Mouse (Mus musculus) heart, postnatal 0 days (tissue): ENCODE measurements at regions not wholly inside any gene's neighbourhood (a gene's known extent, or its start where the extent isn't known, plus 50 kb on each side); places are given as distances from the start of the nearest gene placed in this dataset.

Source experiments
- ATAC-seq: fragments of 200-750 bp; cut with Nextera tagmentation; 2 replicates; pipeline ENCODE4 v1.8.0; 2017; ENCODE audit warnings: low read depth, moderate number of reproducible peaks, moderate library complexity; ENCODE audit not compliant: insufficient read depth
- DNase-seq: peaks from one replicate; pipeline ENCODE4 v3.0.0-alpha.2; 2016; ENCODE audit warnings: low spot score
- H3K27ac ChIP-seq: fragments of 300-500 bp; sonication (generic); 2 replicates; pipeline ENCODE4 v1.5.1; 2014; ENCODE audit warnings: low read depth, mild to moderate bottlenecking
- H3K27me3 ChIP-seq: fragments of 300-500 bp; sonication (generic); 2 replicates; pipeline ENCODE4 v1.6.1; 2014; ENCODE audit warnings: low read length, mixed read lengths; ENCODE audit not compliant: control insufficient read depth, insufficient read depth
- H3K36me3 ChIP-seq: fragments of 300-500 bp; sonication (generic); replicated peaks from 2 replicates; pipeline ENCODE4 v1.6.1; 2014; ENCODE audit warnings: low read length, mixed read lengths; ENCODE audit not compliant: control insufficient read depth, insufficient read depth
- H3K4me1 ChIP-seq: fragments of 300-500 bp; sonication (generic); 2 replicates; pipeline ENCODE4 v1.6.1; 2014; ENCODE audit warnings: antibody characterized with exemption; ENCODE audit not compliant: control insufficient read depth, insufficient read depth
- H3K4me2 ChIP-seq: fragments of 300-500 bp; sonication (generic); 2 replicates; pipeline ENCODE4 v1.6.1; 2014; ENCODE audit warnings: low read depth, mild to moderate bottlenecking, low read length, moderate library complexity
- H3K4me3 ChIP-seq: fragments of 300-500 bp; sonication (generic); 2 replicates; pipeline ENCODE4 v1.5.1; 2014; ENCODE audit warnings: low read depth, low read length
- H3K9ac ChIP-seq: fragments of 300-500 bp; sonication (generic); replicated peaks from 2 replicates; pipeline ENCODE4 v1.6.1; 2014; ENCODE audit warnings: low read depth, low read length, mixed read lengths
- H3K9me3 ChIP-seq: fragments of 300-500 bp; sonication (generic); replicated peaks from 2 replicates; pipeline ENCODE4 v1.6.1; 2016; ENCODE audit warnings: low read length; ENCODE audit not compliant: control insufficient read depth
- CTCF ChIP-seq: IDR thresholded peaks from 2 replicates; pipeline ENCODE4 v1.5.1; 2016; ENCODE audit warnings: antibody characterized with exemption, control low read depth, low read depth
- EP300 ChIP-seq: IDR thresholded peaks from 2 replicates; pipeline ENCODE4 v1.6.1; 2016; ENCODE audit warnings: antibody characterized with exemption, low read depth
- WGBS: fragments of 180-500 bp; shearing (Covaris S2); extraction: QIAGEN DNeasy Blood & Tissue Kit; methylation state at CpG from one replicate; pipeline ENCODE4 v1.1.7; 2014; 5-methylcytosine and 5-hydroxymethylcytosine counted together

DNA sequence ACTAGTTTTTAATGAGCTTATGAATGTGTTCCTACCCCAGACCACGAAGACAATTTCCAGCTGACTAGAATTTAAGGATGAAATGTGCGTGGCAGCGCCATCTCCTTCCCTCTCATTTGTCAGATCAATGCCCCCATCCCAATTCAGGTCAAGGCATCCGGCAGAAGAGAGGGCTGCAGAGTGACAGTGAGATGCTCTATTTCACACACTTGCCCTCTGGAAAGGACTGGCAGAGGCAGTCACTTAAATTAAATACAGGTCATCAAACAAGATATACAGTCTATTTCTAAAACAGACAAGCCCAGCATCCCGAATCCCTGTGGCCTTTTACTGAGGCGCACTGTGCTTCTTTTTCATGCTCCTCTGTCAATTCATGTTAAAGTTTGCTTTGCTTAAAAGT, 211.9 kb downstream of the Ptprc start:
- TF ChIP-seq CTCF (no peak), EP300 (no peak)
- Histone ChIP-seq H3K27me3 (no peaks in the 10 kb centered on the region), H3K9me3 (no peaks in the 10 kb centered on the region), H3K4me2 (no peak overlapping the region), H3K4me3 (no peak overlapping the region), H3K27ac (no peak overlapping the region), H3K9ac (no peak overlapping the region), H3K36me3 (peaks cover 21% of the 10 kb centered on the region), H3K4me1 (no peaks in the 10 kb centered on the region)
- 90% methylated on average over 6 of the region's 6 CpGs for WGBS
- DNase-seq (no peak), ATAC-seq (no peak)

- Histone ChIP-seq H3K27me3 (no peaks in the 10 kb centered on the region), H3K27ac (no peak overlapping the region), H3K9me3 (no peaks in the 10 kb centered on the region), H3K36me3 (peaks cover 8% of the 10 kb centered on the region; the same call in 1 of the 2 replicates), H3K4me2 (no peak overlapping the region), H3K4me3 (no peak overlapping the region), H3K4me1 (no peaks in the 10 kb centered on the region), H3K9ac (no peak overlapping the region)
- WGBS, result 68% methylated on average over 3 of the region's 3 CpGs
- DNase-seq (no peak), ATAC-seq (no peak)
- TF ChIP-seq CTCF (no peak), EP300 (no peak)
Measured at GRCm38 (mm10) chr1:137958040-137958439, 217.5 kb downstream of the Ptprc start.

DNA sequence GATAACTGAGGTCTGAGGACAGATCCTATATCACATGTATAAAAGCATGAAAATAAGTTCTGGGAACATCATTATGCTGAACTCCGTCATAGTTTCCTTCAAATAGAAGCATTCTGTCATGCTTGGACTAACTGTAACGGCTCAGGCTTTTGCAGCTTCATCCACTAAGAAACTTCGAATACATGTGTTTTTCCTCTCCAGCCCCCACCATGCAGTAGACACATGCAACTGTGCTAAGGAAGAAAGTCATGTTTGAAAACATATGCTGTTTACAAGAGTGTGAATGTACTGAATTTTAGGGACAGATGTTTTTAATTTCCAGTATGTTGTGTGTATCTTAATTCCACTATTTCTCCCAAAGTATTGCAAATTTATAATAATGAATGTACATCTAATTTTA, 219.5 kb downstream of the Ptprc start:
- H3K9me3 ChIP-seq, result no peaks in the 10 kb centered on the region
- 72% methylated on average over 3 of the region's 3 CpGs for WGBS
- no peak for DNase-seq

GRCm38 (mm10) chr1:137955139-137955538, 220.4 kb downstream of the Ptprc start:
- ATAC-seq (no peak), DNase-seq (no peak)
- Histone ChIP-seq H3K9me3 (no peaks in the 10 kb centered on the region), H3K27ac (no peak overlapping the region), H3K4me3 (no peak overlapping the region), H3K9ac (no peak overlapping the region), H3K4me1 (no peaks in the 10 kb centered on the region), H3K4me2 (no peak overlapping the region), H3K36me3 (peaks cover 9% of the 10 kb centered on the region; the same call in 1 of the 2 replicates), H3K27me3 (no peaks in the 10 kb centered on the region)
- WGBS, result 83% methylated on average over 2 of the region's 2 CpGs
- no peak for TF ChIP-seq CTCF
- no peak for TF ChIP-seq EP300

More for the DNA sequence above, 219.5 kb downstream of the Ptprc start:
- Histone ChIP-seq H3K9ac (no peak overlapping the region), H3K27me3 (no peaks in the 10 kb centered on the region), H3K4me2 (no peak overlapping the region), H3K4me1 (no peaks in the 10 kb centered on the region), H3K4me3 (no peak overlapping the region), H3K27ac (no peak overlapping the region), H3K36me3 (peaks cover 9% of the 10 kb centered on the region; the same call in 1 of the 2 replicates)
- no peak for ATAC-seq
- TF ChIP-seq CTCF, result no peak
- TF ChIP-seq EP300, result no peak

GRCm38 (mm10) chr1:137953369-137953768, 222.1 kb downstream of the Ptprc start:
- Histone ChIP-seq H3K27ac (no peak overlapping the region), H3K36me3 (peaks cover 9% of the 10 kb centered on the region; the same call in 1 of the 2 replicates), H3K4me3 (no peak overlapping the region), H3K27me3 (no peaks in the 10 kb centered on the region), H3K4me2 (no peak overlapping the region), H3K4me1 (no peaks in the 10 kb centered on the region), H3K9ac (no peak overlapping the region), H3K9me3 (no peaks in the 10 kb centered on the region)
- no peak for DNase-seq
- no peak for TF ChIP-seq EP300
- no peak for TF ChIP-seq CTCF
- WGBS, result 86% methylated on average over 1 of the region's 1 CpGs
- ATAC-seq, result no peak

DNA sequence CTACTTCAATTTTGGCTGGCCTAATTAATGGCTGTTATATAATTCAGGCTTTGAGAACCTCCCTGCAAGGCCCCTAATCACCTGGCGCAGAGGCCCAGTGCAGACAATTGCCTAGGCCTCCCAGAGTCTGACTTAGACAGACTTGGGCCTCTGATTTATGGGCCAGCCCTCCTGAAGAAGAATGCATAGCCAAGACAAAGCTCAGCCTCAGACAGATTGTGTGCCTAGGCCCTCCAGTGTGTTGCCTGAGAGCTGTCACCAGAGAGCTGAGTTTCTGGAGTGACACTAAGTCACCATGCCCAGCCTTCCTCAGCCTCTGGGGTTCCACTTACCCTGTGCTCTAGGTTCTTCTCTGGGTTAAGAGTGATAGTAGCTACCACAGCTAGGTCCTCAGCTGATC, 222.7 kb downstream of the Ptprc start:
- Histone ChIP-seq H3K27ac (no peak overlapping the region), H3K9me3 (no peaks in the 10 kb centered on the region), H3K36me3 (peaks cover 9% of the 10 kb centered on the region; the same call in 1 of the 2 replicates), H3K27me3 (no peaks in the 10 kb centered on the region), H3K4me2 (no peak overlapping the region), H3K4me1 (no peaks in the 10 kb centered on the region), H3K4me3 (no peak overlapping the region), H3K9ac (no peak overlapping the region)
- WGBS, result 100% methylated on average over 1 of the region's 1 CpGs
- no peak for DNase-seq
- ATAC-seq, result no peak
- TF ChIP-seq EP300 (no peak), CTCF (no peak)
